Mouse (Mus musculus) myocyte (in vitro differentiated cells): ENCODE data around the gene Scrg1. TPM values are rescaled to one million over a fixed set of nuclear protein-coding genes. Genes with fewer than 3 reads are reported as not detected.

Experiments used
- H3K27me3 ChIP-seq: one replicate; pipeline ENCODE4 v1.6.1; 2011; ENCODE audit not compliant: control insufficient read depth, insufficient read depth, insufficient read length
- H3K36me3 ChIP-seq: one replicate; pipeline ENCODE4 v1.6.1; 2011; ENCODE audit not compliant: control insufficient read depth, insufficient read depth
- H3K4me2 ChIP-seq: one replicate; pipeline ENCODE4 v1.6.1; 2011; ENCODE audit warnings: low read depth, control low read depth
- H3K4me3 ChIP-seq: one replicate; pipeline ENCODE4 v1.5.1; 2011; ENCODE audit warnings: mild to moderate bottlenecking, control low read depth, moderate library complexity
- H3K79me2 ChIP-seq: one replicate; pipeline ENCODE4 v1.6.1; 2011; ENCODE audit not compliant: control insufficient read depth, insufficient read depth
- H3ac ChIP-seq: one replicate; pipeline ENCODE4 v1.6.1; 2011; ENCODE audit not compliant: control insufficient read depth, insufficient read length
- CEBPB ChIP-seq: IDR thresholded peaks from 2 replicates; pipeline ENCODE4 v1.6.1; 2011; ENCODE audit warnings: mild to moderate bottlenecking, moderate library complexity; ENCODE audit not compliant: poor library complexity, insufficient read depth, severe bottlenecking
- E2F4 ChIP-seq: IDR thresholded peaks from one replicate; pipeline ENCODE4 v1.6.1; 2011; ENCODE audit warnings: mild to moderate bottlenecking, control low read depth, moderate library complexity; ENCODE audit not compliant: insufficient read depth
- MAX ChIP-seq: IDR thresholded peaks from one replicate; pipeline ENCODE4 v1.6.1; 2011; ENCODE audit warnings: low read depth, mild to moderate bottlenecking, control low read depth
- MYOD1 ChIP-seq, 3 experiments: IDR thresholded peaks; one replicate each; pipeline ENCODE4 v1.6.1; 2011; ENCODE audit warnings: control low read depth in 2 of 3, low read depth in 2 of 3, mild to moderate bottlenecking in 2 of 3, moderate library complexity in 1 of 3; ENCODE audit not compliant: insufficient read length in 2 of 3, control insufficient read depth in 1 of 3
- MYOG ChIP-seq, 3 experiments: IDR thresholded peaks; one replicate each; pipeline ENCODE4 v1.6.1; 2011; ENCODE audit warnings: control low read depth in 2 of 3, low read depth in 2 of 3, mild to moderate bottlenecking in 2 of 3; ENCODE audit not compliant: insufficient read length in 2 of 3, control insufficient read depth in 1 of 3, insufficient read depth in 1 of 3
- POLR2A ChIP-seq: IDR thresholded peaks from one replicate; pipeline ENCODE4 v1.6.1; 2011; ENCODE audit warnings: low read depth, mild to moderate bottlenecking, control low read depth, moderate library complexity; ENCODE audit not compliant: insufficient read length
- POLR2AphosphoS2 ChIP-seq: IDR thresholded peaks from one replicate; pipeline ENCODE4 v1.6.1; 2011; ENCODE audit warnings: low read depth, control low read depth; ENCODE audit not compliant: insufficient read length
- REST ChIP-seq: IDR thresholded peaks from one replicate; pipeline ENCODE4 v1.6.1; 2011; ENCODE audit warnings: mild to moderate bottlenecking, control low read depth, moderate library complexity; ENCODE audit not compliant: insufficient read depth, insufficient read length
- SRF ChIP-seq: IDR thresholded peaks from one replicate; pipeline ENCODE4 v1.6.1; 2011; ENCODE audit warnings: low read depth; ENCODE audit not compliant: control insufficient read depth, insufficient read length
- TCF12 ChIP-seq: IDR thresholded peaks from one replicate; pipeline ENCODE4 v1.6.1; 2011; ENCODE audit warnings: mild to moderate bottlenecking, control low read depth; ENCODE audit not compliant: poor library complexity, insufficient read depth, severe bottlenecking
- TCF3 ChIP-seq: IDR thresholded peaks from one replicate; pipeline ENCODE4 v1.6.1; 2011; ENCODE audit warnings: low read depth, control low read depth; ENCODE audit not compliant: insufficient read length
- USF1 ChIP-seq: IDR thresholded peaks from one replicate; pipeline ENCODE4 v1.6.1; 2011; ENCODE audit warnings: low read depth, mild to moderate bottlenecking, control low read depth, moderate library complexity
- polyA plus RNA-seq: library from polyadenylated mRNA; unstranded; fragments of >200 nt; fragmentation: generic; extraction: Trizol; gene quantifications from one replicate; pipeline ENCODE4 v1.2.1, GENCODE M21; 2012; ENCODE audit warnings: missing spikeins

The Scrg1 gene
- polyA plus RNA-seq, result not detected

DNA sequence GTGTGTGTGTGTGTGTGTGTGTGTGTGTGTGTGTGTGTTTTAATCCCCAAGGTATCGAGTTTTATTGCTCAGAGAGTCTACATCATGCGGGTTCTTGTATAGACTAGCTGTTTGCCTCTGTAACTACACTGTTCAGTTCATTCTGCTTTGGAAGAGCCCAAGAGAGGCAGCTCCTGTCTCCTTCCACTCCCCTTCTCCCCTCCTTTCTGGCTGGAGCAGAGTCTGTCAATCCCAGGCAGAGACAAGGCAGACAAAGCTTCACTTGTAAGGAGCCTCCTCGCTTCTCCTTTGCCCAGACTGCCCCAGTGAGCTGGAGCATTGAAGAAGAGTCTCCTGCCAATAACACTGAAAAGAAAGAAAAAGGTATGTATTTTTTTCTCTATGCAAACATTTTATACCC lies at the start of gene Scrg1:
Gene Scrg1, plus strand, starts transcription at position 159 of the 400 bp plus-strand sequence.
- TF ChIP-seq E2F4, result no peak
- TF ChIP-seq TCF3, result no peak
- no peak for TF ChIP-seq POLR2AphosphoS2
- TF ChIP-seq POLR2A, result no peak
- no peak for TF ChIP-seq MYOG (IDR thresholded peaks at IDR 0.05; ENCODE audit: control insufficient read depth in 1 of 3, insufficient read depth in 1 of 3, insufficient read length in 2 of 3, low read depth in 2 of 3)
- TF ChIP-seq REST, result no peak
- no peak for TF ChIP-seq MAX
- TF ChIP-seq USF1, result no peak
- no peak for TF ChIP-seq TCF12
- no peak for TF ChIP-seq SRF
- TF ChIP-seq CEBPB, result no peak
- no peak for TF ChIP-seq MYOD1 (IDR thresholded peaks at IDR 0.05; ENCODE audit: control insufficient read depth in 1 of 3, insufficient read length in 2 of 3, low read depth in 2 of 3)
- no peak within 1 kb of the TSS for H3K4me2 ChIP-seq
- no peaks in the 10 kb centered on the region for H3K79me2 ChIP-seq
- H3K4me3 ChIP-seq, result no peak within 1 kb of the TSS
- peaks cover 28% of the 10 kb centered on the region for H3K27me3 ChIP-seq
- no peak within 1 kb of the TSS for H3ac ChIP-seq
- no peaks in the 10 kb centered on the region for H3K36me3 ChIP-seq

DNA sequence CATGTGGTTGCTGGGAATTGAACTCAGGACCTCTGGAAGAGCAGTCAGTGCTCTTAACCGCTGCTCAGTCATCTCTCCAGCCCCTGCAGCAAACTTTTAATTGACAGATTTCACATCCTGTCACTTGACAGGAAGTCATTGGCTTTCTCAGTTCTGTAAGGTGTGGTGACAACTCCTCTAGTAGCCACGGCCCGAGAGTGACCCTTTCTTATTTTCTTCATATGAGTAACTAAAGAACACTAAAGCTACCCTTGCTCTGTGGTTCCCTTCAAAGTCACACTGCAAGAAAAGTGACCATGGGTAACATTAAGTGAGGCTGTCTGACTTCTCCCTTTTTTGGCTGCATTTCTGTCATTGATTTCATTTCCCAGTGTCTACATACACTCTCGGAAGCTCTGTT lies 49.4 kb upstream of the Scrg1 start:
- no peak overlapping the region for H3ac ChIP-seq
- H3K27me3 ChIP-seq, result peaks cover 15% of the 10 kb centered on the region
- no peak overlapping the region for H3K4me2 ChIP-seq
- no peaks in the 10 kb centered on the region for H3K79me2 ChIP-seq
- no peak overlapping the region for H3K4me3 ChIP-seq
- no peaks in the 10 kb centered on the region for H3K36me3 ChIP-seq
- TF ChIP-seq CEBPB, result no peak
- TF ChIP-seq USF1, result no peak
- TF ChIP-seq E2F4, result no peak
- TF ChIP-seq MYOG (IDR thresholded peaks at IDR 0.05; ENCODE audit: control insufficient read depth in 1 of 3, insufficient read depth in 1 of 3, insufficient read length in 2 of 3, low read depth in 2 of 3), result no peak
- TF ChIP-seq MYOD1 (IDR thresholded peaks at IDR 0.05; ENCODE audit: control insufficient read depth in 1 of 3, insufficient read length in 2 of 3, low read depth in 2 of 3), result no peak
- TF ChIP-seq REST, result no peak
- no peak for TF ChIP-seq TCF3
- TF ChIP-seq POLR2AphosphoS2, result no peak
- no peak for TF ChIP-seq POLR2A

DNA sequence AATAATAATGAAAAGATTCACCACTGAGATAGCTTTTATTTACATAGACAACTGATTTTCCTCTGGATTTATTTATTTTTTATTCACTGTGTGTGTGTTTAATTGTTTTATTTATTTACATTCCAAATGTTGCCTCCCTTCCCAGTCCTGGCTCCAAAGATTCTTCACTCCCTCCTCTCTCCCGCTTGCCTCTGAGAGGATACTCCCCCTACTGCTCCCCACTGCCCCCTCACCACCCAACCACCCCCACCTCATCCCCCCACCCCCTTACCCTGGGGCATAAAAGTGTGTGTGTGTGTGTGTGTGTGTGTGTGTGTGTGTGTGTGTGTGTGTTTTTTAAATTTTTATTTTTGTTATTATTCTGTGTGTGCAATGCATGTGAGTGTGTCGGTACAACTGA lies 46.4 kb upstream of the Scrg1 start:
- no peak overlapping the region for H3K4me3 ChIP-seq
- TF ChIP-seq USF1, result no peak
- TF ChIP-seq MYOG (IDR thresholded peaks at IDR 0.05; ENCODE audit: control insufficient read depth in 1 of 3, insufficient read depth in 1 of 3, insufficient read length in 2 of 3, low read depth in 2 of 3), result no peak
- TF ChIP-seq MYOD1 (IDR thresholded peaks at IDR 0.05; ENCODE audit: control insufficient read depth in 1 of 3, insufficient read length in 2 of 3, low read depth in 2 of 3), result no peak
- TF ChIP-seq SRF, result no peak
- no peak for TF ChIP-seq CEBPB
- TF ChIP-seq TCF12, result no peak
- H3K27me3 ChIP-seq, result peaks cover 23% of the 10 kb centered on the region
- no peaks in the 10 kb centered on the region for H3K79me2 ChIP-seq
- no peak overlapping the region for H3ac ChIP-seq
- H3K36me3 ChIP-seq, result no peaks in the 10 kb centered on the region
- no peak overlapping the region for H3K4me2 ChIP-seq

DNA sequence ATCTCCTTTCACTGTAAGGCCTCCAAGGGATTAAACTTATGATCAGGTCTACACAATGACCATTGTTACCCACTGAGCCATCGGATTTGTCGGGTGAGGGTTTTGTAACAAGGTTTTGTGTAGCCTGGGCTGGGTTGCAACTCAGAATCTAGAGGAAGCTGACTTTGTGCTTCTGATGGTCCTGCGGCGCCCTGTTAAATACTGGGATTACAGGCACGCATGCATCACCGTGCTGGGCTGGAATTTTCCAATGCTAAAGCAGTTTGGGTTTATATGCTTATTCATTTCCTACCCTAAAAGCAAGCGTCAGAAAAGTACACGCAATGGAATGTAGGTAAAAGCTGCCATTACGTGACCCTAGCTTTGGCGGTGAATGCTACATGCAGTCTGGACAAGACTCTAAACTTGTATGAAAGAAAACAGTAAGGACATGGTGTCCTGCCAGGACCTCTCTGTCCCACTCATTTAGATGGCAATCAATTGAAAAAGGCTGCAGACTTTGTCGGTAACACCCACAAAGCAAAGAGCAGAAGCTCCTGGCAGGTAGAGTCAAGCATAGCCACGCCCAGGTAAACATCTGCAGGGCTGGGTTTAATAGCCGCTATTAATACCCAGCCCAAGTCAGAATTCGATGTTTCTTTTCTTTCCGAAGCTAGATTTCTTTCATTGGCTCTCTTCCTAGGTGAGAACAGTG lies 45.8 kb upstream of the Scrg1 start:
- Histone ChIP-seq H3K4me3 (no peak overlapping the region), H3K27me3 (peaks cover 28% of the 10 kb centered on the region), H3K79me2 (no peaks in the 10 kb centered on the region), H3ac (no peak overlapping the region), H3K4me2 (no peak overlapping the region), H3K36me3 (no peaks in the 10 kb centered on the region)
- no peak for TF ChIP-seq MAX
- no peak for TF ChIP-seq TCF3
- TF ChIP-seq SRF, result no peak
- no peak for TF ChIP-seq TCF12
- TF ChIP-seq MYOD1 (IDR thresholded peaks at IDR 0.05; ENCODE audit: control insufficient read depth in 1 of 3, insufficient read length in 2 of 3, low read depth in 2 of 3), result no peak
- no peak for TF ChIP-seq USF1
- TF ChIP-seq POLR2A, result no peak
- no peak for TF ChIP-seq MYOG (IDR thresholded peaks at IDR 0.05; ENCODE audit: control insufficient read depth in 1 of 3, insufficient read depth in 1 of 3, insufficient read length in 2 of 3, low read depth in 2 of 3)
- TF ChIP-seq REST, result no peak
- no peak for TF ChIP-seq E2F4
- no peak for TF ChIP-seq POLR2AphosphoS2
- TF ChIP-seq CEBPB, result no peak

DNA sequence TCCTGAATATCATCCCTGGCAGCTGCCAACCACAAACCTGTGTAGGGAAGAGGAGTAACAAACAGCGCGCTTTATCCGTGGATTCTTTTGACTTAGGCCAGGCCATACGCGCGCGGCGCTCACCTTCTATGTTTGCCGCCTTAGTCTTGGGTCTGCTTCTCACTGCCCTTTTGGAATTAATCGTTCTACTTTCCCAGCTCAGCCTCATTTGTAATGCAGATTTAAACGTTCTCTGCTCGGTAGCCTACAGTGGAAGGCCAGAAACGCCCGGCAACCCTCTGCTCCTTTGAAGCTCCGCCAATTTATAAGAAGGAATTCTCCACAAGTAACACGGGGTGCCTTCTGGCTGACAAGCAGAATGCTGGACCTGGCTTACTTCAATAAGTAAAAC lies 45.3 kb upstream of the Scrg1 start:
- Histone ChIP-seq H3K27me3 (peaks cover 30% of the 10 kb centered on the region), H3K79me2 (no peaks in the 10 kb centered on the region), H3K36me3 (no peaks in the 10 kb centered on the region), H3K4me3 (no peak overlapping the region), H3K4me2 (no peak overlapping the region), H3ac (no peak overlapping the region)
- TF ChIP-seq POLR2A (no peak), REST (no peak), POLR2AphosphoS2 (no peak), E2F4 (no peak), USF1 (no peak), MAX (no peak), MYOD1 (IDR thresholded peaks at IDR 0.05; ENCODE audit: control insufficient read depth in 1 of 3, insufficient read length in 2 of 3, low read depth in 2 of 3) (no peak), TCF12 (no peak), SRF (no peak), CEBPB (no peak), TCF3 (no peak), MYOG (IDR thresholded peaks at IDR 0.05; ENCODE audit: control insufficient read depth in 1 of 3, insufficient read depth in 1 of 3, insufficient read length in 2 of 3, low read depth in 2 of 3) (no peak)
